Mouse (Mus musculus) NIH3T3 (cell line): ENCODE measurements around the gene Olfr1412.

Experiments used
- DNase-seq: peaks from one replicate; pipeline ENCODE4 v3.0.0-alpha.2; 2012; ENCODE audit warnings: low read depth

Gene Olfr1412

DNA sequence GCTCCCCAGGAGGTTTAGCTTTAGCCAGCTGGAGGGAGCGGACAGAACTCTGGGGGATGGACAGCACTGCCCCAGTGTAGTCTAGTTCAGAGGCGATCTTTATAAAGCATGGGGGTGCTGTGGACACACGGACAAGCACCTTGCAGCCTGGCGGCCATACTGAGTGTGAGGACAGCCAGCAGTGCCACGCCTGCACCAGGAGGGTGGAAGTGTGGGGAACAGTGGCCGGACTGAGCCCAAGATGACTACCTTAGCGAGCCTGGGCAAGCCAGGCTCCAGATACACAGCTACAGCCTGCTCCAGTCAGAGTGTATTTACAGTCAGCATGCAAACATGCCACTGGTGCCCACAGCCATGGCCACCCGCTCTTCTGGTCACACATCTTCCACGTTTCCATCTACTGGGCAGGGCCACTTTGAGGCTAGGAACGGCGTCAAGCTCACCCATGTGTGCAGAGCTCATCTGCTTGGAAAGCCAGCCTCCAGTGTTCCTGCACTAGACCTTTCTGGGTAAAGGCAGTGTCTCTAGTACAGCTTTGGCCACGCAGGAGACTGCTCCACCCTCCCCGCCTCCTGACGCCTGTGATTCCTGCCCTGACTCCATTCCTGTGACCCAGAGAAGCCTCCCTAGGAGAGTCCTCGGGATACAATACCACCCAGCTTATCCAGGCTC lies 52.1 kb downstream of the Olfr1412 start:
- DNase-seq: no peak

DNA sequence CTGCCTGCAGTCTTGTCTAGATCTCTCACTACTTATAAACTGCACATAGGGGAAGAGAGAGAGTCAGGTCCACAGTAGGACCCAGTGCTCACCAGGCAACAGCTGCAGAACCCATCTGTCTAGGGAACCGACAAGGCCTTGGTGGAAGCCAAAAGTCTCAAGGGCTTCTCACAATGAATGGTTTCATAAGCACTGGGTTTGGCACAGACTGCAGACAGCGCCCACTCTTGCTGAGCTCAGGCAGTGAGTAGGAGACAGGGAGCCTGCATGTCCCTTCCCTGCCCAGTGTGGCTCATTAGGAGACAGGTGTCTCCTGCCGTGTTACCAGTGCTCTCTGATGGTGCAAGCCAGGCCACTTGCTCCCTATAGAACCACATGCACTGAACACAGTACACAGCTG lies 52.6 kb downstream of the Olfr1412 start:
- DNase-seq: peak; percentile 33

DNA sequence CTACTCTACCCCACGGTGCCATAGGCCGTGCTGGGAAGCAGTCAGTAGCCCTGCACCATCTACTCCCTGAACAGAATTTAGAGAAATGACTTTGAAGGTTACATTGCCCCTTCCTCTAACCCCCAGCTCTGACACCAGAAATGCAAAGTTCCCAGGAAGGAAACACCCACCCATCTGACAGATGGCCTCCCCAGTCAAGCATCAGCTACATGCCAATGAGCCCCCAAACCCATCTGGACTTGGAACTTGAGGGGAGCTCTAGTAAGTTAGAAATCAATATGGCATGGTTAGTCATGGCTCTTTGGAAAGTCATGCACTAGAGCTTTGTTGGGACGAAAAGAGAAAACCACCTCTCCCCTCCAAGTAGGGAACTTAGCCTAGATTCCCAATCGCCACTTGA lies 53.2 kb downstream of the Olfr1412 start:
- no peak for DNase-seq

DNA sequence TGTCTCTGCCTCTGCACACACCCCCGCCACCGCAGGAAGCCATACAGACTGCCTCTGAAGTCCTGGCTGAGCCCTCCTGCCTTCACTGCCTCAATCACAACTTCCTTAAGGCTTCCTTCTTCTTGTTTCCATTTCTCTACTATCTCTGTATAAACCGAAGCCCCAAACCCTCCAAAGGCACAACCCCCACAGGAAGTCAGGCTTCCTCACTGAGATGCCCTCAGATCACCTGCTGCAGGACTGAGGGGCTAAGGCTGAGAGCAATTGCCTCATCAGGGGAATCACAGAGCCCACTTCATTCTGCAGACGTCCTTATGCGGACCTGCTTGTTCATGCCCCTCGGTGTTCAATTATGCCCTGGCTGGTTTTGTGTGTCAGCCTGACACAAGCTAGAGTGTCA lies 54.8 kb downstream of the Olfr1412 start:
- no peak for DNase-seq
